Mouse (Mus musculus) right cerebral cortex, postnatal 25 days (tissue): ENCODE data around the gene Dhx29.

Experiments
- DNase-seq: peaks from one replicate; pipeline ENCODE4 v3.0.0; 2022

Dhx29 gene

GRCm38 (mm10) chr13:112927287-112928001 lies at the start of gene Dhx29, which contains the start of gene Mtrex:
TSS of gene Dhx29 (plus strand) at chr13:112927454.
TSS of gene Mtrex (minus strand) at chr13:112927398.
- DNase-seq, result peak; percentile 99

GRCm38 (mm10) chr13:112887234-112887633 lies 40.0 kb upstream of the Dhx29 start:
- no peak for DNase-seq

- no peak for DNase-seq
Observed at GRCm38 (mm10) chr13:112902176-112902575, 25.1 kb upstream of the Dhx29 start.

GRCm38 (mm10) chr13:112909663-112910062 lies 17.6 kb upstream of the Dhx29 start:
- DNase-seq, result peak; percentile 11

GRCm38 (mm10) chr13:112910434-112910833 lies 16.8 kb upstream of the Dhx29 start:
- DNase-seq, result no peak

- DNase-seq, result no peak
Observed at GRCm38 (mm10) chr13:112919141-112919865, 8.0 kb upstream of the Dhx29 start.

GRCm38 (mm10) chr13:112920906-112921305 lies 6.3 kb upstream of the Dhx29 start:
- DNase-seq, result no peak

GRCm38 (mm10) chr13:112925266-112925665 lies 2.0 kb upstream of the Dhx29 start:
- DNase-seq, result no peak

- DNase-seq, result no peak
Observed at GRCm38 (mm10) chr13:112925976-112926375, 1.3 kb upstream of the Dhx29 start.

- no peak for DNase-seq
Observed at GRCm38 (mm10) chr13:112926796-112927195, 458 bp upstream of the Dhx29 start.

GRCm38 (mm10) chr13:112928038-112928668 lies 899 bp downstream of the Dhx29 start:
- no peak for DNase-seq

GRCm38 (mm10) chr13:112938130-112938529 lies 10.9 kb downstream of the Dhx29 start:
- no peak for DNase-seq

GRCm38 (mm10) chr13:112941879-112942330 lies 14.7 kb downstream of the Dhx29 start:
- peak; percentile 5 for DNase-seq

GRCm38 (mm10) chr13:112945312-112945711 lies 18.1 kb downstream of the Dhx29 start:
- peak; percentile 6 for DNase-seq

- DNase-seq, result no peak
Observed at GRCm38 (mm10) chr13:112945900-112946299, 18.6 kb downstream of the Dhx29 start.

GRCm38 (mm10) chr13:112954067-112954466 lies 26.8 kb downstream of the Dhx29 start:
- DNase-seq, result no peak

- DNase-seq, result no peak
Observed at GRCm38 (mm10) chr13:112963081-112963480, 35.8 kb downstream of the Dhx29 start.

GRCm38 (mm10) chr13:112964421-112964820 lies 37.2 kb downstream of the Dhx29 start:
- no peak for DNase-seq

GRCm38 (mm10) chr13:112967267-112967666 lies 40.0 kb downstream of the Dhx29 start:
- DNase-seq, result no peak

GRCm38 (mm10) chr13:112976720-112977119 lies 49.5 kb downstream of the Dhx29 start:
- DNase-seq, result no peak

GRCm38 (mm10) chr13:112985605-112986450 lies 58.6 kb downstream of the Dhx29 start:
- no peak for DNase-seq

- DNase-seq, result no peak
Observed at GRCm38 (mm10) chr13:112986451-112986950, 59.2 kb downstream of the Dhx29 start.
